Mouse (Mus musculus): ENCODE measurements at regions not wholly inside any gene's neighbourhood (a gene's known extent, or its start where the extent isn't known, plus 50 kb on each side); places are given as distances from the start of the nearest gene placed in this dataset.

GRCm38 (mm10) chr7:119236343-119236742 is 51.9 kb upstream of the Gpr139 start:
- no peak for TF ChIP-seq POLR2A (IDR thresholded peaks at IDR 0.05; ENCODE audit: low read depth, low read length)
- no peak for TF ChIP-seq CTCF (IDR thresholded peaks at IDR 0.05; ENCODE audit: extremely low read depth, insufficient read length, insufficient replicate concordance, low read depth, low read length)
